Mouse (Mus musculus) limb, embryonic 14.5 days (tissue): ENCODE results near the gene Cnnm3. TPM values are rescaled to one million over a fixed set of nuclear protein-coding genes. Genes with fewer than 3 reads are reported as not detected.

ENCODE experiments used
- ATAC-seq: fragments of 200-750 bp; cut with Nextera tagmentation; 2 replicates; pipeline ENCODE4 v1.8.0; 2017; ENCODE audit warnings: low read depth, moderate number of reproducible peaks, moderate TSS enrichment; ENCODE audit not compliant: low FRiP score
- DNase-seq: peaks from one replicate; pipeline ENCODE4 v3.0.0-alpha.2; 2015; ENCODE audit warnings: low spot score
- H3K27ac ChIP-seq: fragments of 300-500 bp; sonication (generic); replicated peaks from 2 replicates; pipeline ENCODE4 v1.5.1; 2014; ENCODE audit warnings: low read depth, mild to moderate bottlenecking, low read length, moderate library complexity, mixed read lengths
- H3K27me3 ChIP-seq: fragments of 300-500 bp; sonication (generic); 2 replicates; pipeline ENCODE4 v1.6.1; 2014; ENCODE audit warnings: low read length, mixed read lengths; ENCODE audit not compliant: control insufficient read depth, insufficient read depth
- H3K36me3 ChIP-seq: fragments of 300-500 bp; sonication (generic); 2 replicates; pipeline ENCODE4 v1.6.1; 2014; ENCODE audit warnings: mild to moderate bottlenecking, low read length, moderate library complexity, mixed read lengths; ENCODE audit not compliant: control insufficient read depth, insufficient read depth
- H3K4me1 ChIP-seq: fragments of 300-500 bp; sonication (generic); 2 replicates; pipeline ENCODE4 v1.6.1; 2014; ENCODE audit warnings: antibody characterized with exemption, low read length, mixed read lengths; ENCODE audit not compliant: control insufficient read depth, insufficient read depth
- H3K4me2 ChIP-seq: fragments of 300-500 bp; sonication (generic); replicated peaks from 2 replicates; pipeline ENCODE4 v1.6.1; 2014; ENCODE audit warnings: low read depth, mild to moderate bottlenecking, low read length, moderate library complexity; ENCODE audit not compliant: severe bottlenecking
- H3K4me3 ChIP-seq: fragments of 300-500 bp; sonication (generic); replicated peaks from 2 replicates; pipeline ENCODE4 v1.5.1; 2014; ENCODE audit warnings: low read length
- H3K9ac ChIP-seq: fragments of 300-500 bp; sonication (generic); 2 replicates; pipeline ENCODE4 v1.6.1; 2014; ENCODE audit warnings: mild to moderate bottlenecking, low read depth, low read length, moderate library complexity; ENCODE audit not compliant: severe bottlenecking
- H3K9me3 ChIP-seq: fragments of 300-500 bp; sonication (generic); 2 replicates; pipeline ENCODE4 v1.6.1; 2016; ENCODE audit warnings: low read length; ENCODE audit not compliant: control insufficient read depth
- POLR2A ChIP-seq: fragments of 200-500 bp; IDR thresholded peaks from 2 replicates; pipeline ENCODE4 v1.8.0; 2012; ENCODE audit warnings: inconsistent platforms, mild to moderate bottlenecking, moderate library complexity, borderline replicate concordance; ENCODE audit not compliant: insufficient read depth, insufficient read length; ENCODE audit errors: extremely low read depth
- WGBS: fragments of 180-500 bp; shearing (Covaris S2); extraction: QIAGEN DNeasy Blood & Tissue Kit; methylation state at CpG from one replicate; pipeline ENCODE4 v1.1.7; 2014; 5-methylcytosine and 5-hydroxymethylcytosine counted together
- polyA plus RNA-seq, 2 experiments: library from polyadenylated mRNA; depleted of rRNA in 1 of 2; stranded (reverse) in 1 of 2; unstranded in 1 of 2; fragments of >200 nt; fragmentation: Nextera tagmentation in 1 of 2; extraction: Ambion mirVana in 1 of 2; gene quantifications; 2 replicates each; pipeline versions ENCODE4 v1.2.1 to v1.2.3; 2012 to 2014

Cnnm3 gene
- polyA plus RNA-seq, 2 experiments = 6.4 to 22.5 TPM

DNA sequence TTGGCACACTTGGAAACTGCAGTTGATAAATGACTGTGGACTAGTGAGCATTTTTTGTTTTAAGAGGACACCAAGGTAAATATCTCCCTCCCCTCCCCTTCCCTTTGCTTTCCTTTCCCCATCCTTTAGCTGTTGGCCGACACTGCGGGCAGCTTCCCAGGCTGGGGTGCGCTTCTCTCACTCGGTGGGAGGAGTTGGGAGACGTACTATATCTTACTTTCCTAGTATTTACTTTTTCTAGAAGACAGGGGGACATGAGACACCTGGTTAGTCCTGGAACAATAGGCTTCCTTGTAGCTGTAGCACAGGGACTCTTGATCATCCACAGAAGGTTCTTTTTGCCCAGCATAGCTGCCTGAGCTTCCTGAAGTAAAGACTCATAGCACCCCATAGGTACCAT is 12.4 kb downstream of the Cnnm3 start:
- H3K27me3 ChIP-seq = no peaks in the 10 kb centered on the region
- peak overlapping the region; percentile 46; the same call in 1 of the 2 replicates for H3K27ac ChIP-seq
- 71% methylated on average over 5 of the region's 5 CpGs for WGBS
- H3K4me1 ChIP-seq = peaks cover 12% of the 10 kb centered on the region; the same call in 1 of the 2 replicates
- no peak overlapping the region for H3K9ac ChIP-seq
- no peak for ATAC-seq
- no peak for DNase-seq
- H3K4me2 ChIP-seq = no peak overlapping the region
- H3K4me3 ChIP-seq = no peak overlapping the region
- no peaks in the 10 kb centered on the region for H3K9me3 ChIP-seq
- H3K36me3 ChIP-seq = peaks cover 67% of the 10 kb centered on the region
- no peak for TF ChIP-seq POLR2A

DNA sequence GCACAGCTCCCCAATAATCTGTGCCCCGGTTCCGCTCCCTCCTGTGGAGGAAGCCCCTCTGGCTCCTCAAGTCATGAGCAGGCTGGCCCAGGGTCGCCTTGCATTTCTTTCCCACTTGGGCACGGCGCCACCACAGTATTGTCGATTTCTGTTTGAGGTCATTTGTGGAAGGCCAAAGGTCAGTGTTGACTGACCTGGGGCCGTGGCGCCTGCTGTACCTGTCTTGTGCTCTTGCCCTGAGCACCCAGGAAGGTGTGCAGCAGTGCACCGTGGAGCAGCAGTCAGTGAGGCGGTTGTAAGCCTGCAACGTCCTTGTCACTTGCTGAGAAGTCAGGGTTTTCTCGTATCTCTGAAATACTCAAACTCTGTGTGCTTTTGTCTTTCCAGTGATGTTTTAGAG is 14.1 kb downstream of the Cnnm3 start:
- WGBS = 92% methylated on average over 12 of the region's 12 CpGs
- H3K27me3 ChIP-seq = no peaks in the 10 kb centered on the region
- no peak for ATAC-seq
- peaks cover 12% of the 10 kb centered on the region; the same call in 1 of the 2 replicates for H3K4me1 ChIP-seq
- no peak overlapping the region for H3K9ac ChIP-seq
- H3K36me3 ChIP-seq = peaks cover 55% of the 10 kb centered on the region
- H3K4me2 ChIP-seq = no peak overlapping the region
- no peak for DNase-seq
- no peak overlapping the region for H3K4me3 ChIP-seq
- H3K9me3 ChIP-seq = no peaks in the 10 kb centered on the region
- TF ChIP-seq POLR2A = no peak
- no peak overlapping the region for H3K27ac ChIP-seq

DNA sequence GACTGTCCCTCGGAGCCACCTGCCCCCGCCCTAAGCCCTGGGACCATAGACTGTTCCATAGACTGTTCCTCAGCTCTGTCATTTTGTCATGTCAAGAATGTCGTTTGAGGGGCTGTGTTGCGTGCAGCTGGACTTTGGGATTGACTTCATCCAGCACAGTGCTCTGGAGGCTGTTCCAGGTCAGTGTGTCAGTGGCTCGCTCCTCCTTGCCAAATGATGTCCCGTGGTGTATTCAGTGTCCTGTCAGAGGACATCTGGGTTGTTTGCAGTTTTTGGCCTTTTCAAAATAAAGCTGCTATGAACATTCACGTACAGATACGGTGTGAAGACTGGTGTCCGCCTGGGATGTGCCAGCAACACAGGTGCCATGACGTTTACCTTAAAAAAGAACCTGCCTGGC is 15.2 kb downstream of the Cnnm3 start:
- H3K36me3 ChIP-seq = peaks cover 52% of the 10 kb centered on the region
- H3K9me3 ChIP-seq = no peaks in the 10 kb centered on the region
- TF ChIP-seq POLR2A = no peak
- no peak overlapping the region for H3K4me2 ChIP-seq
- ATAC-seq = no peak
- H3K4me1 ChIP-seq = peaks cover 12% of the 10 kb centered on the region; the same call in 1 of the 2 replicates
- no peak overlapping the region for H3K9ac ChIP-seq
- no peak overlapping the region for H3K4me3 ChIP-seq
- no peak overlapping the region for H3K27ac ChIP-seq
- 88% methylated on average over 10 of the region's 10 CpGs for WGBS
- no peak for DNase-seq
- no peaks in the 10 kb centered on the region for H3K27me3 ChIP-seq

DNA sequence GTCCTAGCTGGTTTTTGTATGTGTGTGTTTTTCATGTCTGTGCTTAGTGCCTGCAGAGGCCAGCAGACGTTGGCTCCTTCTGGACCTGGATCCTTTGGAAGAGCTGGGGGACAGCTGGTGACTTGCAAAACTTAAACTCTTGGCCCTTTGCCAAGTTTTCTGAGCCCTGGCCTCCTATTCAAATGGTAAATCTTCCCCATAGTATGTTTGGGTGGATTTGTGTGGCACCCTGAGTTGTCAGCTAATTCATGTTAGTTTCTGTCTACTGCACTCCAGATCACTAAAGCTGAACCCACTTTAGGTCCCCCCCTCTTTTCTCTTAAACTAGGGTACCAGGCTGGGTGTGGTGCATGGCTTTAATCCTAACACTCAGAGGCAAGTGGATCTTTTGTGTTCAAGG is 16.7 kb downstream of the Cnnm3 start:
- no peak for TF ChIP-seq POLR2A
- H3K9ac ChIP-seq = no peak overlapping the region
- H3K27ac ChIP-seq = no peak overlapping the region

DNA sequence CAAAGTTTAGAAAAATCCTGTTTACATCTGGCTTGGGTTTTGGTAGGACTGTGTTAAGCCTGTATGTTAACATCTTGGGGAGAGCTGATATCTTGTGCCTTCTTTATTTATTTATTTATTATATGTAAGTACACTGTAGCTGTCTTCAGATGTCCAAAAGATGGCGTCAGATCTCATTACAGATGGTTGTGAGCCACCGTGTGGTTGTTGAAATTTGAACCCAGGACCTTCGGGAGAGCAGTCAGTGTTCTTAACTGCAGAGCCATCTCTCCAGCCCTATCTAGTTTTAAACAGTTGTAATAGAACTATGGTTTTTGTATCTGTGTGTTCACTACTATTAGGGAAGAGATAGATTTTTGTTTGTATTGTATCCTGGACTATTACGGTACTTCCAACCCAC is 17.6 kb downstream of the Cnnm3 start:
- H3K4me2 ChIP-seq = no peak overlapping the region
- H3K27me3 ChIP-seq = no peaks in the 10 kb centered on the region
- no peak overlapping the region for H3K9ac ChIP-seq
- no peak overlapping the region for H3K27ac ChIP-seq
- H3K36me3 ChIP-seq = peaks cover 45% of the 10 kb centered on the region
- WGBS = 84% methylated on average over 4 of the region's 4 CpGs
- no peaks in the 10 kb centered on the region for H3K9me3 ChIP-seq
- no peak for TF ChIP-seq POLR2A
- no peak overlapping the region for H3K4me3 ChIP-seq
- H3K4me1 ChIP-seq = no peaks in the 10 kb centered on the region
- DNase-seq (no peak), ATAC-seq (no peak)

More for the DNA sequence above, 16.7 kb downstream of the Cnnm3 start:
- Histone ChIP-seq H3K9me3 (no peaks in the 10 kb centered on the region), H3K27me3 (no peaks in the 10 kb centered on the region), H3K4me1 (peaks cover 7% of the 10 kb centered on the region; the same call in 1 of the 2 replicates), H3K4me3 (no peak overlapping the region), H3K4me2 (no peak overlapping the region), H3K36me3 (peaks cover 52% of the 10 kb centered on the region)
- ATAC-seq (no peak), DNase-seq (peak; percentile 50)
- WGBS = 6% methylated on average over 1 of the region's 1 CpGs

DNA sequence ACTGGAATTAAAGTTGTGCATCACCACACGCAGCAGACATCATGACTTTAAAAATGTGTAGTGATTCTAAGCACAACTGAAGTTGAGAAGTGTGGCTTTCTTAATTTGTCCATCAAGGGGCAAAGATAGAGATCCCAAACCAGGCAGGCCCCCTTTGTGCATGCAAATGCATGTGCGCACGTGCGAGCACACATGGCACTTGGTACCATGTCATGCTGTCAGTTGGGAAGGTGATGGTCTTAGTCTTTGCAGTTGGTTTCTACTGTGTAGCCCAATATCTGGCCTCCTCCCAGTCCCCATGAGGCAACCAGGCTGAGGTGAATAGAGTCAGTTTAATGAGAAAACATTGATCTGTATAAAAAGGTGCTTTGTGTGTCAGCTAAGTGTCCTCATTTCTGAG is 18.2 kb downstream of the Cnnm3 start:
- Histone ChIP-seq H3K36me3 (peaks cover 39% of the 10 kb centered on the region), H3K27me3 (no peaks in the 10 kb centered on the region), H3K9ac (no peak overlapping the region), H3K4me1 (no peaks in the 10 kb centered on the region), H3K4me3 (no peak overlapping the region), H3K4me2 (no peak overlapping the region), H3K9me3 (no peaks in the 10 kb centered on the region), H3K27ac (no peak overlapping the region)
- TF ChIP-seq POLR2A = no peak
- ATAC-seq (no peak), DNase-seq (no peak)
- 90% methylated on average over 4 of the region's 4 CpGs for WGBS
